Mouse (Mus musculus) limb, embryonic 10.5 days (tissue): ENCODE results near the gene Nepn. TPM values are rescaled to one million over a fixed set of nuclear protein-coding genes. Genes with fewer than 3 reads are reported as not detected.
"Not testable (repeated sequence)": the region's sequence is repeated elsewhere in the genome, so short reads cannot be mapped to it uniquely, and the experiment has no call there.

Experiments
- DNase-seq: peaks from one replicate; pipeline ENCODE4 v3.0.0-alpha.2; 2017; ENCODE audit warnings: low spot score
- H3K27ac ChIP-seq: fragments of 300-500 bp; sonication (generic); 2 replicates; pipeline ENCODE4 v1.5.1; 2016; ENCODE audit warnings: mild to moderate bottlenecking
- H3K27me3 ChIP-seq: fragments of 300-500 bp; sonication (generic); 2 replicates; pipeline ENCODE4 v1.6.1; 2016; ENCODE audit warnings: low read depth, mild to moderate bottlenecking; ENCODE audit not compliant: poor library complexity, severe bottlenecking
- H3K36me3 ChIP-seq: fragments of 300-500 bp; sonication (generic); 2 replicates; pipeline ENCODE4 v1.6.1; 2016; ENCODE audit warnings: mild to moderate bottlenecking, moderate library complexity
- H3K4me1 ChIP-seq: fragments of 300-500 bp; sonication (generic); 2 replicates; pipeline ENCODE4 v1.6.1; 2016
- H3K4me3 ChIP-seq: fragments of 300-500 bp; sonication (generic); 2 replicates; pipeline ENCODE4 v1.5.1; 2016; ENCODE audit warnings: mild to moderate bottlenecking, moderate library complexity
- H3K9me3 ChIP-seq: fragments of 300-500 bp; sonication (generic); replicated peaks from 2 replicates; pipeline ENCODE4 v1.6.1; 2016; ENCODE audit warnings: mild to moderate bottlenecking
- WGBS: fragments of 180-500 bp; shearing (Covaris S2); methylation state at CpG from one replicate; pipeline ENCODE4 v1.1.7; 2016; 5-methylcytosine and 5-hydroxymethylcytosine counted together
- polyA plus RNA-seq: library from polyadenylated mRNA; unstranded; fragments of >200 nt; fragmentation: Nextera tagmentation; extraction: Ambion mirVana; gene quantifications from 2 replicates; pipeline ENCODE4 v1.2.1, GENCODE M21; 2016

Nepn gene
- polyA plus RNA-seq = not detected in 2 replicates

DNA sequence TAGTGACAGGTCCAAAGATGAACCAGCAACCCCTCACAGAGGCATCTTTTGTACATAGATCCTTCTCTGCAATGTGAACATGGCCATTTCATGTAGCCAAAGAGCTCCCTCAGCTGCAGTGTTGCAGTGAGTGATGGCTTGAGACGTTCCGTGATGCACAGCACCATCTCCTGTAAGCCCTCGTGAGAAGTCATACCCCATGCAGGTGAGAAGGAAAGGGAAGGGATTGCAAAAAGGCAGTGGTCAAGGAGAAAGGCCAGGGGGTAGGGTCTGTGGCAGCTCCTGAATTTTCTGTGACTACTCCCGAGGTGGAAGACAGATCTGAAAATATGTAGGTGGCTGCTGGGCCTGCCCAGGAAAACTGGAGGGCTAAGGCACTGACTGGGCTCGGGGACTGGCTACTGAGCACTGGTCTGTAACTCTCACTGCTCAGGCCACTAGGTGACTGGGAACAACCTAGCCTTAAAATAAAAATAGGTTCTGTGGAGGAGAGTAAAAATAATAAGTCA lies at the start of gene Nepn:
TSS of gene Nepn (plus strand) at position 51 of the 509 bp plus-strand sequence.
- peak within 1 kb of the TSS; percentile 39; the same call in 1 of the 2 replicates for H3K27ac ChIP-seq

DNA sequence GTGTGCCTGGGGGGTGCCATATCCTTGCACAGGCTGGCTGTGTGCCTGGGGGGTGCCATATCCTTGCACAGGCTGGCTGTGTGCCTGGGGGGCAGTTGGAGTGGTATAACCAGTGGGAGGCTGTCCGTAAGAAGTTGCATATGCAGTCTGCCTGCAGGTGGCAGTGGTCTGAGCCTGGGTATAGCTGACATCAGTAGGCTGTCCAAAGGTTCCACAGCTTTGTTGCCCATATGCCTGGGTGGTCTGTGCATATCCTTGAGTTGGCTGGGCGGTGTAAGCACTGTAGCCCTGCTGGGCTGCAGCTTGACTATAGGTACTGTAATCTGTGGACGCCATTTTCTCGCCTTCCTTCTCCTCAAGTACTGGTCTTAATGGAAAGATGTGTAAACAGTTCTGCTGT lies 45.4 kb upstream of the Nepn start:
- 92% methylated on average over 4 of the region's 4 CpGs for WGBS
- H3K27ac ChIP-seq, H3K27me3 ChIP-seq, H3K9me3 ChIP-seq, H3K4me1 ChIP-seq, H3K4me3 ChIP-seq, DNase-seq: not testable (repeated sequence)
- H3K36me3 ChIP-seq = peaks cover 80% of the 10 kb centered on the region

More for the DNA sequence above, at the start of gene Nepn:
- WGBS = 75% methylated on average over 5 of the region's 5 CpGs
- H3K4me1 ChIP-seq = peaks cover 18% of the 10 kb centered on the region
- no peak within 1 kb of the TSS for H3K4me3 ChIP-seq
- no peaks in the 10 kb centered on the region for H3K9me3 ChIP-seq
- no peaks in the 10 kb centered on the region for H3K36me3 ChIP-seq
- no peaks in the 10 kb centered on the region for H3K27me3 ChIP-seq
- no peak for DNase-seq

DNA sequence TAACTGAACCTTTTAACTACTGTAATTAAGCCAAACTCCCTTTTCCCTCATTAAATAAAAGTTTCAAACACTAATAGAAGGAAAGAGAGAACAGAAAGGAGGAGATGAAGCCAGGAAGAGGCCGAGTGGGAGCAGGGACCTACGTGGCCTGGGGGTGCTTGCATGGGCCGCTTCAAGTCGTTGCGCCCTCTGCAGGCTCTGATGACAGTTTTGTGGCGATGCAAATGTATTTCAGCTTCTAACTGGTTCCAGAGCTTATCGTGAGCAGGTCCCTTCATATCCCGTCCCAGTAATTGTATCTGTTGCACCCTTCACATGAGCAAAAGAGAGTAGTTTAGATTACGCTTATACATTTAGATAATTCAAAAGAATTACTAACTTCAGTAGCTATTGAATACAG lies 35.6 kb upstream of the Nepn start:
- Histone ChIP-seq H3K4me1 (no peaks in the 10 kb centered on the region), H3K27me3 (no peaks in the 10 kb centered on the region), H3K4me3 (no peak overlapping the region), H3K9me3 (no peaks in the 10 kb centered on the region), H3K36me3 (peaks cover 72% of the 10 kb centered on the region), H3K27ac (no peak overlapping the region)
- 77% methylated on average over 9 of the region's 9 CpGs for WGBS
- DNase-seq = no peak

DNA sequence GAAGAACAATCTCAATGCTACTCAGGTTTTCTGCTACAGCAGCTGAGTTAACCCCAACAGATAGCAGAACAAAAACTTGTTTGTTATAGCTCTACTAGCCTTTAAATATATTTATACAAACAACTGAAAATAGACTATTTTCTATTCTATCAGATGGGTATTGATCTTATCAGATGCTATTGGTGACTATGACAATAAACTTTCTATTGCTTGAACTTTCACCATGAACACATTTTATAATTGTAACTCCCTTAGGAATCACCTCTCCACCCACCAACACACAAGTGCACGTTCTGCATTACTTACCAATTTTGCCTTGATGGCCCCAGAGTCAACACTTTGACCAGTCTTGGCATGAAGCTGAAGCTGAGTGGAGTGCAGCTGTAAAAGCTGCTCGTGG lies 30.3 kb upstream of the Nepn start, which contains the start of gene Gm26741:
TSS of gene Gm26741 (plus strand) at position 301 of the 400 bp plus-strand sequence.
- Histone ChIP-seq H3K36me3 (peaks cover 29% of the 10 kb centered on the region), H3K4me3 (no peak within 1 kb of the TSS), H3K4me1 (no peaks in the 10 kb centered on the region), H3K9me3 (no peaks in the 10 kb centered on the region), H3K27ac (no peak within 1 kb of the TSS), H3K27me3 (no peaks in the 10 kb centered on the region)
- 92% methylated on average over 2 of the region's 2 CpGs for WGBS
- DNase-seq = no peak

DNA sequence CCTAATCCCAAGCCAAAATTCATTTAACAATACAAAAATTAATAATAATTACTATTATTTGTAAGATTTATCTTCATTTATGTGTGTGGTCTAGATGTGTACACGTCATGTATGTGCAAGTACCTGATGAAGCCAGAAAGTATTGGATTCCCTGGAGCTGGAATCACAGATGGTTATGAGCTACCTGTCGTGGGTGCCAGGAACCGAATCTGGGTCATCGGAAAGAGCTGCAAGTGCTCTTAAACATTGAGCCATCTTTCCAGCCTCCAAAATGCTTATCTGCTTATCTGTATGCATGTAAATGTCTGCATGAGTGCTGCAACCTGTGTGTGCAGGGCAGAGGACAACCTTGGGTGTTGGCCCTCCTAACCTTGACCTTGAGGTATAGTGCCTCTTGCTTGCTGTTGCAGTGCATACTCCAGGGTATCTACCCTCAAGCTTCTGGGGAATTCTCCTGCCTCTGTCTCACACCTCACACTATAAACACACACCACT lies 28.5 kb upstream of the Nepn start:
- H3K4me1 ChIP-seq = no peaks in the 10 kb centered on the region
- no peak overlapping the region for H3K27ac ChIP-seq
- no peaks in the 10 kb centered on the region for H3K9me3 ChIP-seq
- peaks cover 19% of the 10 kb centered on the region for H3K36me3 ChIP-seq
- DNase-seq = no peak
- no peaks in the 10 kb centered on the region for H3K27me3 ChIP-seq
- H3K4me3 ChIP-seq = no peak overlapping the region
- WGBS = 99% methylated on average over 4 of the region's 4 CpGs

DNA sequence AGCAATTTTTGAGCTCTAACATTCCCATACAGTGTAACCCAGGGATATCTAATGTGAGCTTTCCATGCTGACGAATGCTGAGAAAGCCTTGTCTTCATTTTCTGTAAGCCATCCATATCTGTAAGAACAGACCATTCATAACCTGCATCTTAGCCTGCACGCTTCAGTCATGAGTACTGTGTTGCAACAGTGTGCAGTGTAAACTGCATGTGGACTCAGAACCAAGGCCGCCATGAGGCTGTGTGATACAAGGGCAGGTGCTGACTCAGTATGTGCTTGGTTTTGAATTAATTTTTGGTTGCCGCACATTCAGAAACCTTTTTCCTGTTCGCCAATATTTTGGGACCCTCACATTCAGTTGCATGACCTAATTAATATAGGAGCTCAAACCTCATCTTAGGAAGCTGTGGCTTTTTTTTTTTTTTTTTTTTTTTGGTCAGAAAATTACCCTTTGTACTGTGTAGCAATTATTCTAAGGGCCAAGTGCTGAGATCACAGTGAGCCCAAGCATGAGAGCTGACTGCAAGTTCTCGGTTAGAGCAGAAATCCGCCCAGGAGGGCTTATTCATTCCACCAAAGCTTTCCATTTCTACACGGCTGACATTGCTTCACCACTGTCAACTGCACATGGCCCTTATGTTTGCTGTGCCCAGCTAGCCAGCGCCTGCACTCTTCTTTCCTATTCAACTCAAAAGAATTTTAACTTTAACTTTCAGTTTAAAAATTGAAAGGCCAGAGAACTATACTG lies 27.7 kb upstream of the Nepn start:
- no peak overlapping the region for H3K27ac ChIP-seq
- H3K9me3 ChIP-seq = no peaks in the 10 kb centered on the region
- DNase-seq = no peak
- H3K36me3 ChIP-seq = peaks cover 12% of the 10 kb centered on the region
- H3K27me3 ChIP-seq = no peaks in the 10 kb centered on the region
- H3K4me1 ChIP-seq = no peaks in the 10 kb centered on the region
- 93% methylated on average over 9 of the region's 9 CpGs for WGBS
- H3K4me3 ChIP-seq = no peak overlapping the region

DNA sequence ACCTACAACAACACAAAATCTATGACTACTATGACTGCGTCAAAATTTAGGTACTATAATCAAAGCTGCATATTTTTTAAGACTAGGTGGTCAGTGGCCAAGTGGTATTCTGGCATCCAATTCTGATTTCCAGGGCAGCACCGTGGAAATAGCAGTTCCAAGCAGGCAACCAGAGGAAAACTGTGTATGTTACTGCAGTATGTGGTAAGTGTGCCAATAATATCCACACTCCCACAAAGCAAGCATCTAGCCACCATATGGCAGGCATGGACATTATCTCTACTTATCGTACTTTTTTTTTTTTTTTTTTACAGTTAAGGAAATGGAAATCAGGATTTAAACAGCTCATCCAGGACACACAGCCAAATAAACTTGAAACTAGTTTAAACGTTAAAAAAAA lies 20.4 kb upstream of the Nepn start:
- H3K4me3 ChIP-seq = no peak overlapping the region
- 0 out of 2 replicates have a peak, but pooled peaks cover 5% of the 10 kb centered on the region for H3K36me3 ChIP-seq
- DNase-seq = no peak
- no peaks in the 10 kb centered on the region for H3K9me3 ChIP-seq
- 93% methylated on average over 4 of the region's 4 CpGs for WGBS
- no peaks in the 10 kb centered on the region for H3K27me3 ChIP-seq
- no peak overlapping the region for H3K27ac ChIP-seq
- no peaks in the 10 kb centered on the region for H3K4me1 ChIP-seq

DNA sequence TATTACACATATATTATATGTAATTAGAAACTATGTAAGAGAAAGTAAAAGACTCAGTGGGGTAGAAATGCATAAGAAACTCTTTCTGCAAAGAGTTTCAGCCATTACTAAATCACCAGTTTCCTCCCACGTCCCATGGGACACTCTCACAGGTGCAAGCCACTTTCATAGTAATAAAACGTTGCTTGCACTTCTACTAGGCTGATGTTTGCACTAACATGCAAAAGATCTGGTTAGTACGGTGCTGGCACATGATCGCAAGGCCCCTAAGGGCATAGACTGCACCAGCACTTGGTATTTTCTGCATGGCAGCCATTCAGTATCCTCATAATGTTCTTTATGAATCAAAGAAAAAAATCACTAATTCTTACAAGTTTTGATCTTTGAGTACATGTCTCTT lies 14.9 kb upstream of the Nepn start:
- no peaks in the 10 kb centered on the region for H3K4me1 ChIP-seq
- no peak for DNase-seq
- no peaks in the 10 kb centered on the region for H3K27me3 ChIP-seq
- 0 out of 2 replicates have a peak, but pooled peaks cover 2% of the 10 kb centered on the region for H3K36me3 ChIP-seq
- no peaks in the 10 kb centered on the region for H3K9me3 ChIP-seq
- WGBS = 87% methylated on average over 4 of the region's 4 CpGs
- no peak overlapping the region for H3K27ac ChIP-seq
- H3K4me3 ChIP-seq = no peak overlapping the region

DNA sequence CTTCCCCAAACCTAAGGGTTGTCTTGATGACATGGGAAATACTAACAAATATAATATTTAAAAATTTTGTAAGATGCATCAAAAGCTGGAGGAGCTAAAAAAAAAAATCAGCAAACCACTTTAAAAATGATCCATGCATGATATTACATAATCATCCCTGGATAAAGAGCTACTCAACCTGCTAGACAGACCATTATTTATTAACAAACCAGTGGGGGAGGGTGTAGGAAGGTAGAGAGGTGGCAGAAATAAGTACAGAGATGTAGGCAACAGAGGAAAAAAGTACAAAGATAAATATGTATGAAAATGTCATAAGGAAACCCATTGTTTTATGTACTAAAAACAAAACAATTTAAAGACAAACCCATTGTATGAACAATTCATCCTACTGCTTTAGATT lies 14.1 kb upstream of the Nepn start:
- Histone ChIP-seq H3K4me1 (0 out of 2 replicates have a peak, but pooled peaks cover 4% of the 10 kb centered on the region), H3K27ac (no peak overlapping the region), H3K27me3 (no peaks in the 10 kb centered on the region), H3K36me3 (0 out of 2 replicates have a peak, but pooled peaks cover 2% of the 10 kb centered on the region), H3K4me3 (no peak overlapping the region), H3K9me3 (no peaks in the 10 kb centered on the region)
- DNase-seq = no peak

DNA sequence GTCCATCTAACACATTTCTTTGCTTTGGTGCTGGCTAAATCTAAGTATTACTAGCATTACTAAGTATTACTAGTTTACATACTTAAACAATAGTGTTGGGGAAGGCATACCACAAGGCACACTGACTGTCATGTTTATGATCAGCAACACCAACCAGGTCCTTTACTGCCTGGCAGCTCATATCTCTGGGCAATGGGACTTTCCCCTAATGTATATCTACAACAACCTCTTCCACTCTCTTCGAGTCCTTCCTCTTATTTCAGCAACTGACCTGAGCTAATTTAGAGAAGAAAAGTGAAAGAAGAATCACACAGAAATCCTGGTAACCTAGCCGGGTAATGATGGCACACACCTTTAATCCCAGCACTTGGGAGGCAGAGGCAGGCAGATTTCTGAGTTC lies 12.3 kb upstream of the Nepn start:
- H3K4me1 ChIP-seq = peaks cover 16% of the 10 kb centered on the region
- no peak overlapping the region for H3K4me3 ChIP-seq
- 0 out of 2 replicates have a peak, but pooled peaks cover 2% of the 10 kb centered on the region for H3K36me3 ChIP-seq
- 96% methylated on average over 2 of the region's 2 CpGs for WGBS
- no peaks in the 10 kb centered on the region for H3K27me3 ChIP-seq
- H3K27ac ChIP-seq = no peak overlapping the region
- DNase-seq = no peak
- H3K9me3 ChIP-seq = no peaks in the 10 kb centered on the region

DNA sequence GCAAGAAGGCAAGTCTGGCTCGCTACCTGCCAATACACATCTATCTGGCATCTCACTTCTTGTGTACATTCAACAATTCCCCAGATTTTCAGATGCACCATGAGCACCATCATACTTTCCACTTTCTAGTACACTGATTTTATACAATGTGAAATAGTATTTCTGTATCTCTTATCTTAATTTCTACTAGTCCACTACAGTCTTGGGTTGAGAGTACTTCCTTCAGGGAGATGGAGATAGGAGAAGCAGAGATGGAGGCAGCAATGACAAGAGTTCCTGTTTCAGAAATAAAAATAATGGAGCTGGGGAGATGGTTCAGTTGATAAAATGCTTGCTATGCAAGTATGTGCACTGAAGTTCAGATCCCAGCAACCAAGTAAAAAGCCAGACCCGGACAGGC lies 11.0 kb upstream of the Nepn start:
- WGBS = 96% methylated on average over 2 of the region's 2 CpGs
- Histone ChIP-seq H3K27ac (no peak overlapping the region), H3K27me3 (no peaks in the 10 kb centered on the region), H3K4me3 (no peak overlapping the region), H3K4me1 (peaks cover 20% of the 10 kb centered on the region), H3K36me3 (no peaks in the 10 kb centered on the region), H3K9me3 (no peaks in the 10 kb centered on the region)
- no peak for DNase-seq

DNA sequence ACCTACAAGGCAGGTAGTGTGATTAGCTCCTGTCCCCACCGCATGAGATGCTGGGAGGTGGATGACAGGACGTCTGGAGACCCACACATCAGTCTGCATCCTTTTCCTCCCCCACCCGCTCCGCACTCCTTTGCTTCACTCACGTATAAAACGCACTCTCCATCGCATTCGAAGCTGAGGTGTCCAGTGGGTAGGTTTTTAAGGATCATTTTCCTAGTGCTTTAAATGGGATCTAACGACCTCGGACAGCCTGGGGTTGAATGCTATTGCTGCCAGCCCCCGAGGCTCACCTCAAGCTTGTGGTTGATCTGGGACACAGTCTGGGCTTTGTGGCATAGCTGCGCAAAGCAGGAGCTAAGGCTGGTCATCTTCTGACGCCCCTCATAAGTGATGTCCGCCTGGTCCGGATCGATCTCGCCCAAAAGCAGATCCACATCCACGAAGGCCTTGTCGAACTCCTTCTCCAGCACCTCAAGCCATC lies 7.4 kb upstream of the Nepn start:
- H3K4me3 ChIP-seq = peak overlapping the region; percentile 95
- H3K4me1 ChIP-seq = peaks cover 27% of the 10 kb centered on the region
- no peaks in the 10 kb centered on the region for H3K36me3 ChIP-seq
- DNase-seq = no peak
- H3K27me3 ChIP-seq = no peaks in the 10 kb centered on the region
- H3K27ac ChIP-seq = peak overlapping the region; percentile 97
- no peaks in the 10 kb centered on the region for H3K9me3 ChIP-seq
- WGBS = 0% methylated on average over 19 of the region's 19 CpGs

DNA sequence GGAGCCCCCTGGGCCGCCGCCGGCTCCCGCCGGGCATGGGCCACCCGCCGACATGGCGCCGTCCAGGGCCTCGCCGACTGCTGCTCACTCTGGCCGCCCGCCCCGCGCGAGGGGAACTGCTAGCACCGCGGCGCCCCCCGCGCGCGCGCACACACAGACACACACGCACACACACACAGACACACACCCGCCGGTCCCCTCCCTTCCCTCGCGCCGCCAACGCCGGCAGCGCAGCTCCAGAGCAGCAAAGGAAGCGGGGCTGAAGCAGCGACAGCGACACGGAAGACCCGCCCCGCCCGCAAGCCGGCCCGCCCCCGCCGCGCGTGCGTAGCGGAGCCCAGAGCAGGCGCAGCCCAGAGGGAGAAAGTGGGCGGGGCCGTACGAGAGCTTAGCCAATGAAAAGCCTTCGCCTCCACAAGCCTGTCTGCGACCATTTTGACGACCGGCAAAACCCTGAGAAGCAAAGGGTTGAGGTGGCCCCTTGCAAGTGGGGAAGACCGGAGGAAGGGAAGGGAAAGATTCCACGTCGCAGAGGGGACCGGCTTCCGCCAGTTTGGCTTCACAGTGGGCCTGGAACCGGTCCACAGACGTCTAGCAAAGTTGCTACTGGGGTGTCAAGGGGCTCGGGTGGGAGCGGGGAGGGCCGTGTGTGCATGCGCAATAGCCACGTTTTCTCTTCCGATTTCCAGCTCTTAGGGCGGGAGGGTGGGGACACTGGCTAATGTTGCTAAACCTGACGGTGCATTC lies 6.8 kb upstream of the Nepn start, which contains the start of gene Gopc:
TSS of gene Gopc (minus strand) at position 280 of the 747 bp plus-strand sequence.
- H3K27ac ChIP-seq = peak within 1 kb of the TSS; percentile 97
- no peaks in the 10 kb centered on the region for H3K27me3 ChIP-seq
- whole genome bisulfite sequencing = under 1% methylated on average over 71 of the region's 71 CpGs
- no peaks in the 10 kb centered on the region for H3K9me3 ChIP-seq
- peak within 1 kb of the TSS; percentile 95 for H3K4me3 ChIP-seq
- no peaks in the 10 kb centered on the region for H3K36me3 ChIP-seq
- H3K4me1 ChIP-seq = peaks cover 27% of the 10 kb centered on the region
- DNase-seq = peak; percentile 94
